Mouse (Mus musculus): Measurements from ENCODE around the gene Thumpd3.

Gene Thumpd3

DNA sequence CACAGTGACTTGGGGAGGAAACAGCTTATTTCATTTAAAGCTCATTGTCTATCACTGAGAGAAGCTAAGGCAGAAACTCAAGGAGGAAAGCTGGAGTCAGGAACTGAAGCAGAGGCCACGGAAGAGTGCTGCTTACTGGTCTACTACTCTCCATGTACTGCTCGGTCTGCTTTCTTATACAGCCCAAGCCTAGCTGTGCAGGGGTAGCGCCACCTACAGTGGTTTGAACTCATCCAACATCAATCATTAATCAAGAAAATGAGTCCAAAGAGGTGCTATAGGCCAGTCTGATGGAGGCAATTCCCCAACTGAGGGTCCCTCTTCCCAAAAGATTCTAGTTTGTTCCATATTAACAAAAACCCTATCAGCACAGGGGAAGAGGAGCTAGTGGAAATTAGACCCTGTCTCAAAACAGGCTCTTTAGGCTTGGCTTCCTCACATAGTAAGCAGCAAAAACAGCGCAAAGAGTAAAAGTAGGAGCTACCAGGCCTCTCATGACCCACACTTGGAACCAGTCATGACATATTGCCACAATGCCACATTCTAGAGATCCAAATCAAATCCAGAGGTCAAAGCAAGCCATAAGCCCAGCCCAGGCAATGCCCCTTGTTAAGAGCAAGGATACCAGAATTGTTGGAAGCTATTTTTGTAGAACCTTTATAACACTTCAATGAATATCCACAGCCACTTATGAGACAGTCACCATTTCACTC lies 9.4 kb upstream of the Thumpd3 start:
- in situ Hi-C loops (cut with MboI, MseI), result no loop called here

DNA sequence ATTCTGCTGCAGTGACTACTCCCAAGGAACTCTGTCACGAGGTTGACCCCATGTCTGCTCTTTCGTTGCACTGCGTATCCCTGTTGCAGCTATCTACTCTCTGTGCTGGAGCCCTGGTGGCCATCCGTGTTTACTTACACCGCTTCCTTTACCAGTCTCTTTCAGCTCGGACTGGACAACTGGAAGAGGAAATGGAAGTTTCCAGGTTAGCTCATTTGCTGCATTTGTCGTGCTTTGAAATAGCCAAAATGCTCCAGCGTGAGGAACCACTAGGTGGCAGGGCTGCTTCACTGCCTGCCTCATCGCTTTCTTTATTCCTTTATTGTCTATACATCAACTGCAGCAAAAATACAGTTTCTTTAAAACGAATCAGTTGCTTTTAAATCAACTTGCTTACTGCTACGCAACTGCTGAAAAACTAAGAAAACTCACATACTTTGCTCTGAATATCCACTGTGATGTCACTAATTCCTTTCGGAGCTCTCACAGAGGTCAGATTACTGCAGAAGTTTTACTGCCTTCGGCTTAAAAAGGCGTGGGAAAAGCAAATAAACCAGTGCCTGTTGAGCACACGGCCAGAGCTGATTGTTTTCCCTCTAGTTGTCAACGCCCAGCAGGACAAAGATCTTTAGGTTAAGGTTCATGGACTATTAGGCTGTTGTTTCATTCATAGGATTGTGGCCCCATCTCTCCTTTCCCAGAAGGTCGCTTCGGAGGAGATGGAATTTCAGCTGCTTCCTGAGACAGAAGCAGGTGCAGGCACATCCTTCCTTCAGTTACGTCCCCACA lies 7.9 kb upstream of the Thumpd3 start:
- in situ Hi-C loops (cut with MboI, MseI), result no loop called here

GRCm38 (mm10) chr6:113038735-113039058 lies 7.3 kb upstream of the Thumpd3 start:
- in situ Hi-C loops (cut with MboI, MseI), result no loop called here

DNA sequence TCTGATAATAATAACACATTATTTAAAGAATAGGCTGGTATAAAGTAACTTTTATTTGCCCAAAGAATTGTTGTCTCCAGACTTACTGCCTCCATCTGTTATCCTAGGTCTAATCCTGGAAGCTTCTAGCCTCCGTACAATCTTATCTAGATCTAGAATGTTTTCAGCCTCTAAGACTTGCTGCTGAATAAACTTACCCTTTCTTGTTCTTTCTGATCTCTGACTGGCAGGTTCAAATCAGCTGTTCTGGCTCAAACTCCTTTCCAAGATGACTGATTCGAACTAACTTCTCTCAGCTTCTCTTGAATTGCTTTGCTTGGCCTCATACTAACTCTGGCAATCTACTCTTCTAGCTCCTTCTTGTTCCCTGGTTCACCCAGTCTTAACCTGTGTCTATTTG lies 5.7 kb upstream of the Thumpd3 start:
- in situ Hi-C loops (cut with MboI, MseI), result loop anchor here (5.0 to 10.0 kb wide), 2 partner anchors 197 to 264 kb away; partner anchors contain the start of genes Brpf1 and Mtmr14

- in situ Hi-C loops (cut with MboI, MseI), result loop anchor here (5.0 to 10.0 kb wide), 2 partner anchors 196 to 263 kb away; partner anchors contain the start of genes Brpf1 and Mtmr14
Measured at GRCm38 (mm10) chr6:113041215-113041990, 4.6 kb upstream of the Thumpd3 start.

DNA sequence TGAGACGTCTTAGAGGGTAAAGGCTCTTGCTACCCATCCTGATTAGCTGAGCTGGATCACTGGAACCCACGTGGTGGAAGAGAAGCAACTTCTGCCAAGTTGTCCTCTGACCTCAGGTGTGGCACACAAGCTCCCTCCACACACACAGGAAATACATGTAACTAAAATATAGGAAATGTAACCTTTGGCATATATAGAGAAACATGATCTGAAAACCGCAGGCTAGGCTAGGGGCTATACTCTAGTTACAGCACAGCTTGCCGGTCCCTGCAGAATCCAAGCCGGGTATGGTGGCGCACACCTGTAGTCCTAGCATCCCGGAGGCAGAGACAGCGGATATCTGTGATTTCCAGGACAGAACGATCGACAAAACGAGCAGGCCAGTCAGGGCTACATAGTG lies 450 bp upstream of the Thumpd3 start:
- in situ Hi-C loops (cut with MboI, MseI), result loop anchor here (10.0 kb wide), 1 partner anchor 259 kb away; the partner anchor contains the start of gene Brpf1

DNA sequence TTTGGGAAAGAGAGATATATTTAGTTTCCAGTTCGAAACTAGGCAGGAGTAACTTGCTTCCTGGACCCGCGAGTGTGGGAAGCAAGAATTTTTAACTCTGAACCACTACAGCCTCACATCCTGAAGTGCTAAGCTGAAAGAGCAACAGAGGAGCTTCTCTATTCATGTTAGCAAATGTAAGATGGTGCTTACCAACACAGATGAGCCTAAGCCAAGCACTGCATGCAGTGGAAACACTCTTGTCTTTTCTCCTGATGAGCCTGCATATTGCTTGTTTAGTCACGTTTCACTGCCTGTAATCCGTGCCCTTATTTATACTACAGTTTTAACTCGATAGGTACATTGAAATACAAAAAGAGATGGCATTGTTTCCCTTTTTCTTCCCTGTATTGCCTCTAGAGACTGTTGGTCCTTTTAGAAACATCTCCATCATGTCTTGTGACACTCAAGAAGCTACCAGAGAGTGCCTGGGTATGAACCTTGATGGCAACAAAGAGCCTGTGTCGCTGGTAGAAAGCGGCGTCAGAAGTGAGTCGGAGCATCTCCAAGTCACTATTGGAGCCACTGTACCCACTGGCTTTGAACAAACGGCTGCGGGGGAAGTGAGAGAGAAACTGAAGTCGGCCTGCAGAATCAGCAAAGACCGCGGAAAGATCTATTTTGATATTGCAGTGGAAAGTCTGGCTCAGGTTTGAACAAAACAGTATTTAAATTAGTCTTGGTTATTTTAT lies 1.2 kb downstream of the Thumpd3 start:
- in situ Hi-C loops (cut with MboI, MseI), result loop anchor here (10.0 kb wide), 1 partner anchor 258 kb away; the partner anchor contains the start of gene Brpf1

- in situ Hi-C loops (cut with MboI, MseI), result loop anchor here (10.0 kb wide), 1 partner anchor 256 kb away; the partner anchor contains the start of gene Brpf1
Measured at GRCm38 (mm10) chr6:113048371-113048770, 2.3 kb downstream of the Thumpd3 start.

GRCm38 (mm10) chr6:113049159-113049558 lies 3.1 kb downstream of the Thumpd3 start:
- in situ Hi-C loops (cut with MboI, MseI), result loop anchor here (10.0 kb wide), 1 partner anchor 256 kb away; the partner anchor contains the start of gene Brpf1

DNA sequence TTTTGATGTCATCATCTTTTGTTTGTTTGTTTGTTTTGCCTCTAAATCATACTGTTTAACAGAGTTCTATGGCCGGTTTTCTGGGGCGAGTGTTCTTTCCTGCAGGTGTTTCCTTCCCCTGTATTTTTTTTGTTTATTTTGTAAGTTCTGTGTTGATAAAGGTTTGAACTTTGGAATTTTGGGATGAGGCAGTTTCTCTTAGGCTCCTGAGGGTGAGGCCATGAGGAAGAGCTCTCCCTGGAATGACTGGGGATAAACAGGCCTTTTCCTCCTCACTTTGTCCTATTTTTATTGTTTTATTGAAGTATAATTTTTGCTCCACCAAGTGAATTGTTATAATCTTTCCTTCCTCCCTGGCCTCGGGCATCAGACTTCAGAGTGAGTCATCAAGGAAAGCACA lies 6.9 kb downstream of the Thumpd3 start:
- in situ Hi-C loops (cut with MboI, MseI), result no loop called here

DNA sequence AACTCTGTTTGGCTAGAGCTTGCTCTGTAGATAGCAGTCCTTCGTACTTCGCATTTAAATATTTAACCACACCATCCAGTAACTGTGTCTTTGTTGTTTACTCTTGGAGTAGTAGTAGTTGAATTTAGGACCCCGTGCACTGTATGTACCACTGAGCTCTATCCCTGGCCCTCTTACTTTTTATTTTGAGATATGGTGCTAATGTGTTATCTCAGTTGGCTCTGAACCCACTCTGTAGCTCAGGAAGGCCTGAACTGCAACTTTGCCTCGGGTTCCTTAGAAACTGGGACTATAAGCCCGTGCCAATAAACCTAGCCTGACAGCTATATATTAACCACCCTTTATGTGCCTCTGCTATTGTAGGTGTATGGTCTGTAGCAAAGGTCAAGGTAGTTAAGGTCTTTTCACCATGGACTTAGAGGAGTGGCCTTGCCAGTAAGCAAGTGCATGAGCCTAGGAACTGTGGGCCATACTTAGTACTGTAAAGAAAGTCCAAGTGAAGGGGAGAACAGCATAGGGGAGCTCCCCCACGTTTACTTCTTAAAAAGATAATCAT lies 8.6 kb downstream of the Thumpd3 start:
- in situ Hi-C loops (cut with MboI, MseI), result no loop called here

GRCm38 (mm10) chr6:113060892-113061563 lies 15.0 kb downstream of the Thumpd3 start:
- in situ Hi-C loops (cut with MboI, MseI), result loop anchor here (5.0 kb wide), 2 partner anchors 51 to 256 kb away; no protein-coding TSS in a partner anchor

DNA sequence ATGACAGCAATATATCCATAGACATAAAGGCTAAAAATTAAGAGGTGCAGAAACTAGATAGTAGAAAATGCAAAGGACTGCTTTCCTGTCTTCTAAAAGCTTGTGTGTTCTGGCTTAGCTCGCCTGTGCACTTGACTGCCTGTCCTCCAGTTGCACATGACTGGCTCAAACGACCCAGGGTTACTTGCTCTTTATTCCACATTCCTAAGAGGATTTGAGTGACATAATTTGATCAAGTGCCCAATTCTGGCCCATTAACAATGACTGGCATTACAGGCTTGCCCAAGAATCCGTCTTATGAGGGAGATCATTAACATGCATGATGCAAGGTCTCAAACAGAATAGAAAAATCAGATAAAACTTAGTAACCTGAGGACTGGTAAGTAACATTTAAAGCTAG lies 16.2 kb downstream of the Thumpd3 start:
- in situ Hi-C loops (cut with MboI, MseI), result loop anchor here (5.0 kb wide), 2 partner anchors 50 to 255 kb away; no protein-coding TSS in a partner anchor

DNA sequence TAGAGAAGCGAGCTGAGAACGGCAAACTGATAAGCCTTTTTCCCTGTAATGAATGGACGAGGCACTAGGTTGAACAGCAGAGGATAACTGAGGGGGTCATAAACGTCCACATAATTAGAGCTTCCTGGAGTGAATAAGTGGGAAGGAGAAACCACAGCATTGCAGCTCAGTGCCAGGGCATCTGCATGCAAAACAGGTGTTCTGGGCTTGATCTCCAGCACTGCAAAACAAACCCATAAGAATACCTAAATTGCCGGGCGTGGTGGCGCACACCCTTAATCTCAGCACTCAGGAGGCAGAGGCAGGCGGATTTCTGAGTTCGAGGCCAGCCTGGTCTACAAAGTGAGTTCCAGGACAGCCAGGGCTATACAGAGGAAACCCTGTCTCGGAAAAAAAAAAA lies 17.3 kb downstream of the Thumpd3 start:
- in situ Hi-C loops (cut with MboI, MseI), result loop anchor here (5.0 kb wide), 2 partner anchors 49 to 254 kb away; no protein-coding TSS in a partner anchor

- in situ Hi-C loops (cut with MboI, MseI), result no loop called here
Measured at GRCm38 (mm10) chr6:113065186-113065585, 19.2 kb downstream of the Thumpd3 start.

DNA sequence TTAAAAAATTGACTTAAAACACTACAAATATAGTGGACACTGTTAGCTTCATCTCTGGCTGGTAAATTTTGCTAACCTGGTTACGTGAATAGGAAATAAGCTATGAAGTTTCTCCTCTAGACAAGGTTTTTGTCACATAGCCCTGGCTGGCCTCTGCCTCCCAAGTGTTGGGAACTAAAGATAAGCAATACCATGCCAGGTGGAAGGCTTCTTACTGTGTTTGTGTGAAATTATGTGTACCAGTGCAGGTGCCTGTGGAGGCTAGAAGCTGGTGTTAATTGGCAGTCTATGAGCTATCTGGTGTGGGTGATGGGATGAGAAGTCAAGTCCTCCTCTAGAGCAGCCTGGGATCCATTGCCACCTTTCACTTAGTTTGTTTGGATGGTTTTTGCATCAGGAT lies 23.1 kb downstream of the Thumpd3 start:
- in situ Hi-C loops (cut with MboI, MseI), result no loop called here

- in situ Hi-C loops (cut with MboI, MseI), result no loop called here
Measured at GRCm38 (mm10) chr6:113075261-113075660, 29.2 kb downstream of the Thumpd3 start.

GRCm38 (mm10) chr6:113076012-113076685 lies 30.1 kb downstream of the Thumpd3 start:
- in situ Hi-C loops (cut with MboI, MseI), result no loop called here

- in situ Hi-C loops (cut with MboI, MseI), result no loop called here
Measured at GRCm38 (mm10) chr6:113076686-113077516, 30.9 kb downstream of the Thumpd3 start, which contains the start of gene Setd5. Gene Setd5 (plus strand): TSS chr6:113077365.

Data from T-helper 1 cell (primary cell).